Mouse (Mus musculus): ENCODE results near the gene Crim1.

- TF ChIP-seq CTCF (conservative IDR thresholded peaks at IDR 0.05; ENCODE audit: insufficient read depth, insufficient read length, low read depth, low read length) (no peak), POLR2A (IDR thresholded peaks at IDR 0.05; ENCODE audit: low read depth, low read length) (no peak)
These were observed 157.7 kb downstream of the Crim1 start for GRCm38 (mm10) chr17:78357753-78358152.
